Mouse (Mus musculus): ENCODE results near the gene Gm45716. TPM values are rescaled to one million over a fixed set of nuclear protein-coding genes. Genes with fewer than 3 reads are reported as not detected.

The Gm45716 gene
- polyA plus RNA-seq, 1 experiment: 4.9 TPM

DNA sequence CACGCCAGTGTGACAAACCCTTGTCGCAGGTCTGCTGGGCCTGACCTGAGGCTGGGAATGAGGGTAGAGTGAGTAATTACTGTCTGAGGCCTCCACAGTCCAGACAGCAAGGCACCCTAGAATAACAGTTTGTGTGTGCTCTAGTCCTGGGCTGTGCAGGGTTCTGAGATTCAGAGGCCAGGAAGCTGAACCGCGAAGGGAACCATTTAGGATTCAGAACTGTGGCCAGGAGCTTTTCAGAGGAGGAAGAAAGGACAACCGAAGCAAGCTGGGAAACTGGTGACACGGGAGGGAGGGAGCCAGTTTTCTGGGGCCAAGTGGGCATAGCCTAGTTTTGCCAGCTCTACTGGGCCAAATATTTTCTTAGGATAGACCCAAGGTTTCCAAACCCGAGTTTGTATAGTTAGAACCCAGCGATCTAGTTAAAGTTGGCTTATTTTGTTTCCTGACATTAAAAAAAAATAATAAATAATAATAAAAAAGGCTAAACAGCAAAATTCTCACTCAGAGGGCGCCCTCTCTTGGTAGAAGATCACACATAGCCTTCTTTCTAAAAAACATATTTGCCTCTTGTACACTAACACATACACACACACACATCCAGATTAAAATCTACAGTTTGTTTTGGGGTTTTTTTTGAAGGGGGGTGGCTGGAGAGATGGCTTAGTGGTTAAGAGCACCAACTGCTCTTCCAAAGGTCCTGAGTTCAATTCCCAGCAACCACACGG, 19.0 kb upstream of the Gm45716 start:
- H3K4me1 ChIP-seq (ENCODE audit: control insufficient read depth, insufficient read depth, low read length): no peaks in the 10 kb centered on the region
- 82% methylated on average over 10 of the region's 10 CpGs for whole genome bisulfite sequencing
- TF ChIP-seq CTCF (IDR thresholded peaks at IDR 0.05; ENCODE audit: borderline replicate concordance, insufficient read depth, low read depth, low read length): no peak
- no peak for TF ChIP-seq POLR2A (IDR thresholded peaks at IDR 0.05; ENCODE audit: borderline replicate concordance, insufficient read depth, low read length)
- H3K27ac ChIP-seq (ENCODE audit: insufficient read depth, low read length): no peak overlapping the region
- peak; percentile 6 to 18 for DNase-seq
- no peaks in the 10 kb centered on the region for H3K27me3 ChIP-seq (ENCODE audit: control insufficient read depth, insufficient read depth, low read length)
- H3K4me3 ChIP-seq (replicated peaks; ENCODE audit: insufficient read depth, low read depth, low read length): no peak overlapping the region

DNA sequence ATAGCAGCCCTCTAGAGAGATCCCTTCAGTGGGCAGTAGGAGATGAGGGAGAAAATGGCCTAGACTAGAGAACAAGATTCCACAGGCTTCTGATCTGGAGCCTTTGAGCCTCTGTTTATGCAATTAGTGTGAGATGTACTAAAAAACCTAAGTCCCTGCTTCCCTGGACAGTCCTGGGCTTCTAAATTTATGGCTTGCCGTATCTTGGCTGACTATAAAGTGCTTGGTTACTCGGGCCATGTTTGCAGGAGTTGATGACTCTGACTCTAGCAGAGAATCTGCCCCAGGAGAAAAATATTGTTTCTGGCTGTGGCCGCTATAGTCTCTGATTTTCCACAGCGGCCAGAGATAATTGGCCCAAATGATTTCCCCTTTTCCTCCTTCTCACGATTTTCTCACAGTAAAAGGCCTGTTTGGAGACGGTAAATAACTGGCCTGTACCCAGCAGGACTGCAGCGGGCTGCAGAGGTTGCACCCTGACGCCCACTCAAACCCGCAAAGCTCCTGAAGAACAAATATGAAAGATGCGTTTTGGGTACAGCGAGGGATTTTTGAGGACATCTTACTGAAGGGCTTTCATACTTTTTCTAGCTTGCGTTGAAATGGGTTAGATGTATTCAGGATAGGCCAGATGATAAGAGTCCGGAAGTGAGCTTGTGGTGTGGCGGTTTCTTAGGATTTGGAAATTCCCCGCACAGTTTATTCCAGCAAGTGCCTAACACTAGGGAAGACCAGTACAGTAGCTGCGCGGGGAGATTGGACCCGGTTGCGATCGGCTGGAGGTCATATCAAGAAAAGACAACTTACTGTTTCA, 18.1 kb upstream of the Gm45716 start:
- no peaks in the 10 kb centered on the region for H3K4me1 ChIP-seq (ENCODE audit: control insufficient read depth, insufficient read depth, low read length)
- H3K27me3 ChIP-seq (ENCODE audit: control insufficient read depth, insufficient read depth, low read length): no peaks in the 10 kb centered on the region
- peak in 1 of 2 experiments; percentile 8 for DNase-seq
- TF ChIP-seq CTCF (IDR thresholded peaks at IDR 0.05; ENCODE audit: borderline replicate concordance, insufficient read depth, low read depth, low read length) (no peak), POLR2A (IDR thresholded peaks at IDR 0.05; ENCODE audit: borderline replicate concordance, insufficient read depth, low read length) (no peak)
- 53% methylated on average over 20 of the region's 20 CpGs for WGBS
- peak overlapping the region; percentile 32 for H3K4me3 ChIP-seq (replicated peaks; ENCODE audit: insufficient read depth, low read depth, low read length)
- H3K27ac ChIP-seq (ENCODE audit: insufficient read depth, low read length): no peak overlapping the region

DNA sequence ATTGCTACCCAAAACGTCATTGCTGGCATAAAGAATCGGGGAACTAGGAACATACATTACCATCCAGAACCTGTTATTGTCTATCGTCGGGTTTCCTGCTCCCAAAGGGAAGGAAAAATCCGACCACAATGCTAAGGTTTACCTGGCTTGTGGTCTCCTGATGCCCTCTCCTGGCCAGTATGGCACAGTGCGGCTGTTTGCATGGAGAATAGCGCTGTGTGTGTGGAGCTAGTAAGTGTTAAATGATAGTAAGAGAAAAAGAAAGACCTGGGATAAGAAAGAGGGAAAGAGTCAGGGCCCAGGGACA, 17.5 kb upstream of the Gm45716 start:
- H3K27me3 ChIP-seq (ENCODE audit: control insufficient read depth, insufficient read depth, low read length): no peaks in the 10 kb centered on the region
- TF ChIP-seq POLR2A (IDR thresholded peaks at IDR 0.05; ENCODE audit: borderline replicate concordance, insufficient read depth, low read length): no peak
- TF ChIP-seq CTCF (IDR thresholded peaks at IDR 0.05; ENCODE audit: borderline replicate concordance, insufficient read depth, low read depth, low read length): peak; percentile 93
- H3K4me3 ChIP-seq (replicated peaks; ENCODE audit: insufficient read depth, low read depth, low read length): peak overlapping the region; percentile 32
- peak; percentile 30 to 43 for DNase-seq
- 3% methylated on average over 7 of the region's 7 CpGs for WGBS
- no peaks in the 10 kb centered on the region for H3K4me1 ChIP-seq (ENCODE audit: control insufficient read depth, insufficient read depth, low read length)
- no peak overlapping the region for H3K27ac ChIP-seq (ENCODE audit: insufficient read depth, low read length)

DNA sequence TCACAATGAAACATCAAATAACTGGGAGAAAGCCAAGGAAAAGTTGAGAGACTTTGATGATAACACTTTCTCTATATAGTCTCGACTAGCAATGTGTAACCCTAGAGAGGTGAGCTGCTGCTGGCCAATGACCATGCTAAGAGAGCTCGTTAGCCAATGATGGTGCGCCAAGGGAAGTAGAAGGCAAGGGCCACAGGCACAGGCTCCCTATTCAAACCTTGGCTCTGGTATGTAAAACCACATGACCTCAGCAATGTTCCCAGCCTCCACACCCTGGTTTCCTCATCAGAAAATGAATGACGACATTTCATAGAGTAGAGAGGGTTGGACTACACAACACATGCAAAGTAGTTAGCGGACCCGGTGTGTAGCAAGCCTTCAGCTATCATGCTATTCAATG, 15.2 kb upstream of the Gm45716 start:
- TF ChIP-seq POLR2A (IDR thresholded peaks at IDR 0.05; ENCODE audit: borderline replicate concordance, insufficient read depth, low read length): no peak
- no peak for TF ChIP-seq CTCF (IDR thresholded peaks at IDR 0.05; ENCODE audit: borderline replicate concordance, insufficient read depth, low read depth, low read length)
- Histone ChIP-seq H3K27me3 (ENCODE audit: control insufficient read depth, insufficient read depth, low read length) (no peaks in the 10 kb centered on the region), H3K4me3 (replicated peaks; ENCODE audit: insufficient read depth, low read depth, low read length) (no peak overlapping the region), H3K4me1 (ENCODE audit: control insufficient read depth, insufficient read depth, low read length) (no peaks in the 10 kb centered on the region), H3K27ac (ENCODE audit: insufficient read depth, low read length) (no peak overlapping the region)
- no peak for DNase-seq
- WGBS: 89% methylated on average over 6 of the region's 6 CpGs

DNA sequence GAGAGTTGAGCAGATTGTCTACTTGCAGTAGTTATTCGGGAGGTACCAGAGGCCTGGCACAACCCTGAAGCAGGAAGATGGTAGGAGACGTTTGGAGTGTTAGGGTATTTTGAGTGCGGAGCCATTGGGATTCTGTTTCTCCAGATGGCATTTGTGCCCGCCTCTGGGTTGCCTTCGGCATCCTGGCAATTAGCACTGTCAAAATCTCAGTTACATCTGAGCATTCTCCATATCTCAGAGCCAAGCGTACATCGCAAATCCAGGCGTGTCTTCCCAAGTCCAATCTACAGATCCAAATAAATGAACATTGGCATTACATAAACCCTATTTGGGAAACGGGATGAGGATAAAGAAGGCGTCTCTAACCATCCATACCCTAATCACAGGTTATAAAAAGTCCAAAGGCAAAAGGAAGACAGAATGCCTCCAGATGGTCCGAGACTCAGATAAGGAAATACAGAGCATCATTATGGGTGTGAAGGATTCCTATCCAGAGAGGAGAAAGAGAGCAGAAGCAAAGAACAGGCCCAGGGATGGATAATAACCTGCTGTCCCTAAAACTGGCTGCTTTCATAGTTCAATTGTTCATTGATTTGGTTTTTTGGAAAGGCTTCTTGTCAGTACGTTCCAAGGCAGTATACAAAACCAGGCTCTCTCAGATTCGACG, 11.7 kb upstream of the Gm45716 start:
- Histone ChIP-seq H3K4me1 (ENCODE audit: control insufficient read depth, insufficient read depth, low read length) (no peaks in the 10 kb centered on the region), H3K27me3 (ENCODE audit: control insufficient read depth, insufficient read depth, low read length) (no peaks in the 10 kb centered on the region), H3K4me3 (replicated peaks; ENCODE audit: insufficient read depth, low read depth, low read length) (no peak overlapping the region), H3K27ac (ENCODE audit: insufficient read depth, low read length) (no peak overlapping the region)
- DNase-seq: no peak
- no peak for TF ChIP-seq CTCF (IDR thresholded peaks at IDR 0.05; ENCODE audit: borderline replicate concordance, insufficient read depth, low read depth, low read length)
- TF ChIP-seq POLR2A (IDR thresholded peaks at IDR 0.05; ENCODE audit: borderline replicate concordance, insufficient read depth, low read length): no peak
- WGBS: 74% methylated on average over 14 of the region's 14 CpGs

DNA sequence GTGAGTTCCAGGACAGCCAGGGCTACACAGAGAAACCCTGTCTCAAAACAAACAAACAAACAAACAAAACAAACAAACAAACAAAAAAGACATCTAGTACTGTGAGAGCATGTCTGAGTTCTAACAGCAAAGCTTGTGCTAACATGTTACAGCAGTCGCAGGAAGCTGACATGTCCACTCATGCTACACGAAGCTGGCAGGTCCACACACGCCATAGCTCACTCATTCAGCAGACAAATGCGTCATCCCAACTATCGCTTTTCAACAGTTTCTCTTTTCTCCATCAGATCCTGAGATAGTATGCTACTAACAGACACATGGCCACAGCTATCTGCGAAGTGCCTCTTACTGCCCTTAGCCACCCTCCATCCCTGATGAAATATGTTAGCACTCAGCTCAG, 10.1 kb upstream of the Gm45716 start:
- 92% methylated on average over 6 of the region's 6 CpGs for WGBS
- TF ChIP-seq POLR2A (IDR thresholded peaks at IDR 0.05; ENCODE audit: borderline replicate concordance, insufficient read depth, low read length): no peak
- TF ChIP-seq CTCF (IDR thresholded peaks at IDR 0.05; ENCODE audit: borderline replicate concordance, insufficient read depth, low read depth, low read length): no peak
- Histone ChIP-seq H3K4me3 (replicated peaks; ENCODE audit: insufficient read depth, low read depth, low read length) (no peak overlapping the region), H3K27ac (ENCODE audit: insufficient read depth, low read length) (no peak overlapping the region), H3K27me3 (ENCODE audit: control insufficient read depth, insufficient read depth, low read length) (no peaks in the 10 kb centered on the region), H3K4me1 (ENCODE audit: control insufficient read depth, insufficient read depth, low read length) (no peaks in the 10 kb centered on the region)
- DNase-seq: no peak

DNA sequence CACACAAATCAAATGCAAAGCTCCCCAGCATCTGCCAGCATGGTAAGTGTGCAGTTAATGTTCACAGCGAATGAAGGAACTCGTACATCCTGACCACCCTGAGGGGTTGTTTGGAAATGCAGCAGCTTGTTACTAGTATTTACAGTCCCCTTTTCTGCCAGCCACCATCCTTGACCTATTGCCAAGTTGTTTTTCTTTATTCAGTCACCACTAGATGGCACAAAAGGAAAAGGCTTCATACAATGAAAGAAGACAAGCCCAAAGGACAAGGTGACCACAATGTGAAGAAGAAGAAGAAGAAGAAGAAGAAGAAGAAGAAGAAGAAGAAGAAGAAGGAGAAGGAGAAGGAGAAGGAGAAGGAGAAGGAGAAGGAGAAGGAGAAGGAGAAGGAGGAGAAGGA, 4.1 kb upstream of the Gm45716 start:
- TF ChIP-seq CTCF (IDR thresholded peaks at IDR 0.05; ENCODE audit: borderline replicate concordance, insufficient read depth, low read depth, low read length): peak; percentile 39; the same call in 1 of the 2 replicates
- TF ChIP-seq POLR2A (IDR thresholded peaks at IDR 0.05; ENCODE audit: borderline replicate concordance, insufficient read depth, low read length): no peak
- WGBS: 12% methylated on average over 2 of the region's 2 CpGs
- Histone ChIP-seq H3K4me1 (ENCODE audit: control insufficient read depth, insufficient read depth, low read length) (no peaks in the 10 kb centered on the region), H3K27me3 (ENCODE audit: control insufficient read depth, insufficient read depth, low read length) (no peaks in the 10 kb centered on the region), H3K4me3 (replicated peaks; ENCODE audit: insufficient read depth, low read depth, low read length) (no peak overlapping the region), H3K27ac (ENCODE audit: insufficient read depth, low read length) (no peak overlapping the region)
- DNase-seq: peak; percentile 7 to 28
